Mouse (Mus musculus): ENCODE results near the gene Adra2a.

Adra2a gene

DNA sequence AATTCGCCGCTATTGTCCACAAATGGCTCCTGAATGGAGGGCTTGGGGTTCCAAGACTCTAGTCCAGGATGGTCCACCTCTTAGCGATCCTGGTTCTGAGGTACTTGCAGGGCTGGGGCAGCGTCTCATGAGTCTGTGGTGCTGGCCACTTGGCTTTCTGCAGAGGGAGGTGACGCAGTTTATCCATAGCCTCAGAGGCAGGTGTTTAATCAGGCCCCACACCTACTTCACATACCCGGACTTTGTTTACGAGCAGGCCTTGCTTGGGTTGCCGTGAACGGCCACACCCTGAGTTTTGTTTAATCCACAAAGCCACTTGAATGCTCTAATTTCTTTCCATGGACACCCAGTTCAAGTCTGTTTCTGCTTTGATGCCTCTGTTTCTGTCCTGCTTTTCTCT is 37.4 kb downstream of the Adra2a start:
- no peak for DNase-seq

DNA sequence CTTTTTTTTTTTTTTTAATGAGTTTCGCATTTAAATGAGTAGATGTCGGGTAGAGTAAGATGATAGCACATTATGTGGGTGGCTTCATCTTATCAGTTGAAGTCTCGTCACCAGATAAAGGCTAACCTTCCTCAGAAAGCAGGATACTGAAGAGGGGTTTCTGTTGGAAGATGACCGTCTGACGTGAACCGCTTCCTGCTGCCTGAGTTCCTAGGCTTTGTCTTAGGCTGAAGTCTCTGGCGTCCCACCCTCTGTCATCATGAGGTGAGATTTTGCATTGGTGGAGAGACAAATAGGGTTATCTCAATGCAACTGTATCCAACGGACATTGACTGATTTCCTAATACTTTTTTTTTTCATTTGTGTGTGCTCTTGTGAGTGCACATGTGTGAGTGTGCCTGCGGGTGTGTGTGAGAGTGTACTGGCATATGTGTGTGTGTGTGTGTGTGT is 37.8 kb downstream of the Adra2a start:
- no peak for DNase-seq

DNA sequence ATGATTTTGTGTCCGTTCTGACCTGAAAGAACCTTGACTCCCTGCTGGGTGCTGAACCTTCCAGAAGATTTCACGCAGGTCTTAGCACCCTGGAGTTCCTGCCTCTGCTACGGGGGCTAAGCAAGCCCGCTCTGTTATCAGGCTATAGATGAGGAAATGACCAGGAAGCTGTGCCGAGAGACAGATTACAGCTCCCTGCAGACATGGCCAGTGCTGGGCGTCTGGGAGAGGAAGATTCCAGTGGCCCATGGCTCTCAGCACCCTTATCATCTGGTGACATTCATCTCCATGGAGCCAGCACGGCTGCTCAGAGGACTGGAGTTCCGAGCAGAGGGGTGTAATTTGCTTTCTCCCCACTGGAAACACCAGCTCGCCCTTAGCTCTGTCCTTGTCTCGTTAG is 43.4 kb downstream of the Adra2a start:
- no peak for DNase-seq

DNA sequence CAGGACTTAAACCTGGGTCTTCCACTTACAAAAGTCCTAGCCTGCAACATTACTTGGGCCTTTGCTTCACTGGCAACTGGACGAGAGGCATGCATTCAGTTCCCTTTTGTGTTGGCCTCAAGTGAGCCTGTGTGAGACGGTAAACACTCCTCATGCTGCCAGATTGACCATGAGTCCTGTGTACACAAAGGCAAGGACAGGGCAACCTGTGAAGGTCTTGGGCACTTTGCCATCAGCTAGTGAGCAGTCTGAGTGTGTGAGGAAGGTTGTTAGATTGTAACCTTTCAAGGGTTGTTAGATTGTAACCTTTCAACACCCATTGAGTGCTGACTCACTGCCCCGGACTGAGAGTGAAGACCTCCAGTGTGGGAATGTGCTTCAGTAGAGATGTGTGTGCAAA is 49.6 kb downstream of the Adra2a start:
- no peak for DNase-seq

DNA sequence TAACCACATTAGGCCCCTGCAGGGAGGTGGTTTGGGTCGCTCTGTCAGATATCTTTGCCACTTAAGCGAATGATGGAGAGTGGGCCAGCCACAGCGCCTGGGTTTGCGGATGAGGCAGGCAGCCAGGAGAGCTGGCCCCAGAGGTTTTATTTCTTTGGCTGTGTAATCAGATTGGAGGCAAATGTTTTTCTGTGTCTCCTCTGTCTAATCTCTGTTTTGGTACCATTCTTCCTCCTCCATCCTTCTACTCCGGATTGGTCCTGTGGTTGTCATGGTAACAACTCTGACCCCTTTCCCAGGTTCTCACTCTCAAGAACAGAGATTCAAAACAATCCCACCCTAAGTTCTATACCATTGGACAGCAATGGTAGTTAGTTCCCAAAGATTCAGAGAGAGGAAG is 51.8 kb downstream of the Adra2a start:
- no peak for DNase-seq

DNA sequence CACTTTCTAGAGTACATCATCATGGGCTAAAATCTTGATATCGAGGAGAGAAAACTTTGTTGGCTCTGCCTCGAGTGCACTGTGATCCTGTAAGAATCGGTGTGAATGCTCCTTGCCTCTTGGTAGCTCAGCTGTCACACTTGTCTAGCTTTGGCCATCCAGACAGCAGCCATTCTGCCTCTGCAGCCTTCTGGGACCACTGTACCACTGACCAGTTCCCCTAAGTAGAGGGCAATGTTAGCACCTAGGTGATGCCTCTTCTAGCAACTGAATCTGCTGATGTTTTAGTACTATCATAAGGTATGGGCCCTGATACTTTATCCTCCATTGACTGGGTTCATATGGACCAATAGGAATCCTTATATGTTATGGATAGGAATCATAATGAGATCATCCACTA is 54.4 kb downstream of the Adra2a start:
- DNase-seq = no peak

Measured in thymus, postnatal 36 days (tissue).